ENCODE assay signal across 8 mouse cellular contexts in the genomic region with DNA sequence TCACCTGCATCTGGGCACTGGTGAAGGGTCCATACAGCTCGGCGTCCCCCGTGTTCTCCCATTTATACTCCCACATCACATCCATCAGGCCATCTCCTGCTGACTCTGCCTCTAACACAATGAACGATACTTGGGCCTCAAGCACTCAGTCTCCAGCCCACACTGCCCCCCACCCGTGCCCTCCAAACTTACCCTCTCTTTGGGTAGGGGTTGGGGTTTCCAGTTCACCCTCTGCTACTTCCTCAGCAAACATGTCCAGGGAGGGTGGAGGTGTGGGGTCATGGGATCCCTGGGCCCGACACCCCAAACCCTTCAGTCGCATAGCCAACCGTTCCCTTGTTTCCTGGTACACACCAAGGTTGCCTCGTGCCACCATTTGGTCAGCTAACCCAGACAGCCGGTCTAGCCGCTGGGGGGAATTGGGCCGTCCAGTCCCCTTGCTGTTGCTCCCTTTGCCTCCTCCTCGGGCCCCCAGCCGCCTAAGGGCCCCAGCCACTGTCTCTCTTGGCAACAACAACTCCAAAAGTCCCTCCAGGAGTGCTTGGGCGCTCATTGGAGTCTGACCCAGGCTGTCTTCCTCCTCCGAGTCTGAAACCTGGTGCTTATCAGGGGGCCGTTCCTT. TPM values are rescaled to one million over a fixed set of nuclear protein-coding genes. Genes with fewer than 3 reads are reported as not detected.
A peak's percentile ranks its signal among the peaks of the same experiment; 100 is the strongest.
DNase-seq lines count a peak whose midpoint lies in the region; ATAC-seq and TF ChIP-seq lines count a peak whose summit lies in the region.

No protein-coding gene starts in this region.

- WGBS in forebrain, embryonic 12.5 days, result 96% methylated on average over 17 of the region's 17 CpGs
- 95% methylated on average over 17 of the region's 17 CpGs for WGBS in forebrain, embryonic 16.5 days
- 88% methylated on average over 17 of the region's 17 CpGs for WGBS in neural tube, embryonic 11.5 days
- WGBS in limb, embryonic 14.5 days, result 93% methylated on average over 17 of the region's 17 CpGs
- WGBS in stomach, embryonic 15.5 days, result 90% methylated on average over 17 of the region's 17 CpGs

- H3K27ac ChIP-seq in forebrain, embryonic 12.5 days, result no peak overlapping the region
- no peak overlapping the region for H3K27ac ChIP-seq in forebrain, embryonic 16.5 days (ENCODE audit: low read length)
- H3K27ac ChIP-seq in neural tube, embryonic 11.5 days (ENCODE audit: low read depth, low read length), result no peak overlapping the region
- H3K27ac ChIP-seq in limb, embryonic 14.5 days (replicated peaks; ENCODE audit: low read depth, low read length), result no peak overlapping the region
- no peak overlapping the region for H3K27ac ChIP-seq in stomach, embryonic 15.5 days

- H3K36me3 ChIP-seq in forebrain, embryonic 12.5 days (replicated peaks), result peaks cover 64% of the 10 kb centered on the region
- peaks cover 40% of the 10 kb centered on the region for H3K36me3 ChIP-seq in forebrain, embryonic 16.5 days (ENCODE audit: control insufficient read depth, insufficient read depth)
- peaks cover 21% of the 10 kb centered on the region for H3K36me3 ChIP-seq in neural tube, embryonic 11.5 days (ENCODE audit: control insufficient read depth, insufficient read depth, low read length)
- peaks cover 62% of the 10 kb centered on the region for H3K36me3 ChIP-seq in limb, embryonic 14.5 days (ENCODE audit: control insufficient read depth, insufficient read depth, low read length)
- H3K36me3 ChIP-seq in stomach, embryonic 15.5 days, result peaks cover 44% of the 10 kb centered on the region

- peak overlapping the region; percentile 87 for H3K4me2 ChIP-seq in forebrain, embryonic 12.5 days
- H3K4me2 ChIP-seq in forebrain, embryonic 16.5 days (ENCODE audit: low read length), result no peak overlapping the region
- no peak overlapping the region for H3K4me2 ChIP-seq in neural tube, embryonic 11.5 days (ENCODE audit: low read depth)
- H3K4me2 ChIP-seq in limb, embryonic 14.5 days (replicated peaks; ENCODE audit: low read depth, low read length, severe bottlenecking), result peak overlapping the region; percentile 61; the same call in 1 of the 2 replicates
- H3K4me2 ChIP-seq in stomach, embryonic 15.5 days, result peak overlapping the region; percentile 79; the same call in 1 of the 2 replicates

- DNase-seq in neural tube, embryonic 11.5 days (ENCODE audit: low spot score), result no peak
- no peak for DNase-seq in neural tube, embryonic 10.5 days (ENCODE audit: extremely low spot score, low spot score)
- DNase-seq in limb, embryonic 14.5 days (ENCODE audit: low spot score), result no peak
- DNase-seq in adrenal gland, adult 2 months, result no peak

- no peak for ATAC-seq in forebrain, embryonic 12.5 days (ENCODE audit: low FRiP score)
- ATAC-seq in forebrain, embryonic 16.5 days, result no peak
- ATAC-seq in neural tube, embryonic 11.5 days (ENCODE audit: insufficient read depth, low FRiP score, low TSS enrichment), result no peak
- no peak for ATAC-seq in limb, embryonic 14.5 days (ENCODE audit: low FRiP score, low read depth)
- no peak for ATAC-seq in stomach, embryonic 15.5 days (ENCODE audit: insufficient read depth, low FRiP score, low read depth)
- ATAC-seq in activated CD4-positive, CD25-positive, alpha-beta regulatory T cell, adult 4 months, result no peak

- TF ChIP-seq POLR2A in limb, embryonic 14.5 days (IDR thresholded peaks at IDR 0.05; ENCODE audit: borderline replicate concordance, extremely low read depth, insufficient read depth, insufficient read length), result no peak

- H3K9ac ChIP-seq in forebrain, embryonic 12.5 days, result 0 out of 2 replicates have a peak overlapping the region, but pooled peaks have one; percentile 83
- no peak overlapping the region for H3K9ac ChIP-seq in forebrain, embryonic 16.5 days (replicated peaks; ENCODE audit: low read depth, low read length)
- no peak overlapping the region; the same call in 1 of the 2 replicates for H3K9ac ChIP-seq in neural tube, embryonic 11.5 days (ENCODE audit: low read length)
- H3K9ac ChIP-seq in limb, embryonic 14.5 days (ENCODE audit: low read depth, low read length, severe bottlenecking), result peak overlapping the region; percentile 65; the same call in 1 of the 2 replicates
- no peak overlapping the region for H3K9ac ChIP-seq in stomach, embryonic 15.5 days

- peak overlapping the region; percentile 76 for H3K4me3 ChIP-seq in forebrain, embryonic 12.5 days (replicated peaks)
- no peak overlapping the region for H3K4me3 ChIP-seq in forebrain, embryonic 16.5 days (replicated peaks; ENCODE audit: low read length)
- 0 out of 2 replicates have a peak overlapping the region, but pooled peaks have one; percentile 64 for H3K4me3 ChIP-seq in neural tube, embryonic 11.5 days (ENCODE audit: low read depth, low read length)
- 0 out of 2 replicates have a peak overlapping the region, but pooled peaks have one; percentile 59 for H3K4me3 ChIP-seq in limb, embryonic 14.5 days (replicated peaks; ENCODE audit: low read length)
- H3K4me3 ChIP-seq in stomach, embryonic 15.5 days (replicated peaks), result no peak overlapping the region

- H3K9me3 ChIP-seq in forebrain, embryonic 12.5 days, result no peaks in the 10 kb centered on the region
- no peaks in the 10 kb centered on the region for H3K9me3 ChIP-seq in forebrain, embryonic 16.5 days (ENCODE audit: control insufficient read depth, low read length)
- H3K9me3 ChIP-seq in neural tube, embryonic 11.5 days (ENCODE audit: control insufficient read depth, low read length), result no peaks in the 10 kb centered on the region
- H3K9me3 ChIP-seq in limb, embryonic 14.5 days (ENCODE audit: control insufficient read depth, low read length), result no peaks in the 10 kb centered on the region
- no peaks in the 10 kb centered on the region for H3K9me3 ChIP-seq in stomach, embryonic 15.5 days

- H3K27me3 ChIP-seq in forebrain, embryonic 12.5 days, result no peaks in the 10 kb centered on the region
- no peaks in the 10 kb centered on the region for H3K27me3 ChIP-seq in forebrain, embryonic 16.5 days (replicated peaks; ENCODE audit: control insufficient read depth, insufficient read depth, low read length)
- H3K27me3 ChIP-seq in neural tube, embryonic 11.5 days (ENCODE audit: control insufficient read depth, insufficient read depth, low read length), result no peaks in the 10 kb centered on the region
- no peaks in the 10 kb centered on the region for H3K27me3 ChIP-seq in limb, embryonic 14.5 days (ENCODE audit: control insufficient read depth, insufficient read depth, low read length)
- no peaks in the 10 kb centered on the region for H3K27me3 ChIP-seq in stomach, embryonic 15.5 days (replicated peaks)

- H3K4me1 ChIP-seq in forebrain, embryonic 12.5 days, result peaks cover 22% of the 10 kb centered on the region
- H3K4me1 ChIP-seq in forebrain, embryonic 16.5 days (replicated peaks; ENCODE audit: control insufficient read depth, insufficient read depth, low read length), result peaks cover 21% of the 10 kb centered on the region
- H3K4me1 ChIP-seq in neural tube, embryonic 11.5 days (ENCODE audit: control insufficient read depth, insufficient read depth, low read length), result peaks cover 10% of the 10 kb centered on the region
- H3K4me1 ChIP-seq in limb, embryonic 14.5 days (ENCODE audit: control insufficient read depth, insufficient read depth, low read length), result peaks cover 14% of the 10 kb centered on the region; the same call in 1 of the 2 replicates
- H3K4me1 ChIP-seq in stomach, embryonic 15.5 days, result peaks cover 20% of the 10 kb centered on the region

RNA-seq across cellular contexts. Expression of gene Cd2bp2, which starts 1.7 kb away (rescaled TPM):
- 104 and 108 TPM in 2 replicates for polyA plus RNA-seq in forebrain, embryonic 12.5 days (2016; fragmentation: Nextera tagmentation; extraction: Ambion mirVana)
- polyA plus RNA-seq in forebrain, embryonic 16.5 days (2015; fragmentation: Nextera tagmentation; extraction: Ambion mirVana), result 88.2 and 91.0 TPM in 2 replicates
- 91.6 and 92.0 TPM in 2 replicates for polyA plus RNA-seq in neural tube, embryonic 11.5 days (2014; fragmentation: Nextera tagmentation; extraction: Ambion mirVana)
- 84.2 and 110 TPM in 2 replicates for polyA plus RNA-seq in limb, embryonic 14.5 days (2012; rRNA removed)
- polyA plus RNA-seq in limb, embryonic 14.5 days (2014; fragmentation: Nextera tagmentation; extraction: Ambion mirVana), result 54.2 and 61.0 TPM in 2 replicates
- 44.1 and 46.6 TPM in 2 replicates for polyA plus RNA-seq in stomach, embryonic 15.5 days (2015; fragmentation: Nextera tagmentation; extraction: Ambion mirVana)
- total RNA-seq in adrenal gland, adult 2 months (2021), result 10 to 100 TPM; 37.6 to 67.6 TPM
- 12.7 and 13.8 TPM in 2 replicates for polyA plus RNA-seq in adrenal gland, adult 2 months (2012; rRNA removed)
- polyA plus RNA-seq in activated CD4-positive, CD25-positive, alpha-beta regulatory T cell, adult 4 months (2017; shearing (Covaris generic)), result 10 to 100 TPM; 38.9 to 50.5 TPM

RNA-seq across cellular contexts. Expression of gene Tbc1d10b, which starts 14.1 kb away (rescaled TPM):
- 30.8 and 34.3 TPM in 2 replicates for polyA plus RNA-seq in forebrain, embryonic 12.5 days (2016; fragmentation: Nextera tagmentation; extraction: Ambion mirVana)
- polyA plus RNA-seq in forebrain, embryonic 16.5 days (2015; fragmentation: Nextera tagmentation; extraction: Ambion mirVana), result 24.9 and 31.0 TPM in 2 replicates
- 23.9 and 28.8 TPM in 2 replicates for polyA plus RNA-seq in neural tube, embryonic 11.5 days (2014; fragmentation: Nextera tagmentation; extraction: Ambion mirVana)
- polyA plus RNA-seq in limb, embryonic 14.5 days (2012; rRNA removed), result 40.8 and 46.8 TPM in 2 replicates
- 27.1 and 29.3 TPM in 2 replicates for polyA plus RNA-seq in limb, embryonic 14.5 days (2014; fragmentation: Nextera tagmentation; extraction: Ambion mirVana)
- polyA plus RNA-seq in stomach, embryonic 15.5 days (2015; fragmentation: Nextera tagmentation; extraction: Ambion mirVana), result 24.3 and 24.4 TPM in 2 replicates
- total RNA-seq in adrenal gland, adult 2 months (2021), result 10 to 100 TPM; 36.0 to 43.6 TPM
- 31.5 and 35.1 TPM in 2 replicates for polyA plus RNA-seq in adrenal gland, adult 2 months (2012; rRNA removed)
- polyA plus RNA-seq in activated CD4-positive, CD25-positive, alpha-beta regulatory T cell, adult 4 months (2017; shearing (Covaris generic)), result 10 to 100 TPM; 13.6 to 18.9 TPM

RNA-seq across cellular contexts. Expression of gene Mylpf, which starts 14.6 kb away (rescaled TPM):
- 9.2 and 10.1 TPM in 2 replicates for polyA plus RNA-seq in forebrain, embryonic 12.5 days (2016; fragmentation: Nextera tagmentation; extraction: Ambion mirVana)
- polyA plus RNA-seq in forebrain, embryonic 16.5 days (2015; fragmentation: Nextera tagmentation; extraction: Ambion mirVana), result 4.1 and 8.3 TPM in 2 replicates
- 87.1 and 113 TPM in 2 replicates for polyA plus RNA-seq in neural tube, embryonic 11.5 days (2014; fragmentation: Nextera tagmentation; extraction: Ambion mirVana)
- 555 and 1,104 TPM in 2 replicates for polyA plus RNA-seq in limb, embryonic 14.5 days (2012; rRNA removed)
- polyA plus RNA-seq in limb, embryonic 14.5 days (2014; fragmentation: Nextera tagmentation; extraction: Ambion mirVana), result 413 and 609 TPM in 2 replicates
- polyA plus RNA-seq in stomach, embryonic 15.5 days (2015; fragmentation: Nextera tagmentation; extraction: Ambion mirVana), result 18.6 and 31.0 TPM in 2 replicates
- total RNA-seq in adrenal gland, adult 2 months (2021), result 1 to 10 TPM; 2.2 to 2.3 TPM
- not detected in 2 replicates for polyA plus RNA-seq in adrenal gland, adult 2 months (2012; rRNA removed)
- 10 to 100 TPM; 26.7 to 30.7 TPM for polyA plus RNA-seq in activated CD4-positive, CD25-positive, alpha-beta regulatory T cell, adult 4 months (2017; shearing (Covaris generic))

RNA-seq across cellular contexts. Expression of gene Zfp553, which starts 38.7 kb away (rescaled TPM):
- polyA plus RNA-seq in forebrain, embryonic 12.5 days (2016; fragmentation: Nextera tagmentation; extraction: Ambion mirVana), result 77.6 and 80.2 TPM in 2 replicates
- 66.1 and 69.3 TPM in 2 replicates for polyA plus RNA-seq in forebrain, embryonic 16.5 days (2015; fragmentation: Nextera tagmentation; extraction: Ambion mirVana)
- polyA plus RNA-seq in neural tube, embryonic 11.5 days (2014; fragmentation: Nextera tagmentation; extraction: Ambion mirVana), result 28.7 and 31.4 TPM in 2 replicates
- polyA plus RNA-seq in limb, embryonic 14.5 days (2012; rRNA removed), result 22.5 and 24.9 TPM in 2 replicates
- 19.4 and 20.1 TPM in 2 replicates for polyA plus RNA-seq in limb, embryonic 14.5 days (2014; fragmentation: Nextera tagmentation; extraction: Ambion mirVana)
- polyA plus RNA-seq in stomach, embryonic 15.5 days (2015; fragmentation: Nextera tagmentation; extraction: Ambion mirVana), result 33.9 and 34.8 TPM in 2 replicates
- total RNA-seq in adrenal gland, adult 2 months (2021), result 10 to 100 TPM; 11.7 to 12.7 TPM
- 18.3 and 20.5 TPM in 2 replicates for polyA plus RNA-seq in adrenal gland, adult 2 months (2012; rRNA removed)
- 1 to 10 TPM; 4.1 to 8.0 TPM for polyA plus RNA-seq in activated CD4-positive, CD25-positive, alpha-beta regulatory T cell, adult 4 months (2017; shearing (Covaris generic))

RNA-seq across cellular contexts. Expression of gene Sept1, which starts 38.8 kb away (rescaled TPM):
- polyA plus RNA-seq in forebrain, embryonic 12.5 days (2016; fragmentation: Nextera tagmentation; extraction: Ambion mirVana), result 42.6 and 43.4 TPM in 2 replicates
- 18.8 and 26.5 TPM in 2 replicates for polyA plus RNA-seq in forebrain, embryonic 16.5 days (2015; fragmentation: Nextera tagmentation; extraction: Ambion mirVana)
- polyA plus RNA-seq in neural tube, embryonic 11.5 days (2014; fragmentation: Nextera tagmentation; extraction: Ambion mirVana), result 19.6 and 22.0 TPM in 2 replicates
- 14.9 and 22.2 TPM in 2 replicates for polyA plus RNA-seq in limb, embryonic 14.5 days (2012; rRNA removed)
- polyA plus RNA-seq in limb, embryonic 14.5 days (2014; fragmentation: Nextera tagmentation; extraction: Ambion mirVana), result 15.3 and 18.6 TPM in 2 replicates
- polyA plus RNA-seq in stomach, embryonic 15.5 days (2015; fragmentation: Nextera tagmentation; extraction: Ambion mirVana), result 17.7 and 19.2 TPM in 2 replicates
- total RNA-seq in adrenal gland, adult 2 months (2021), result 10 to 100 TPM in 1 of 2 experiments, 1 to 10 TPM in 1; 7.1 to 11.4 TPM
- polyA plus RNA-seq in adrenal gland, adult 2 months (2012; rRNA removed), result 8.6 and 10.9 TPM in 2 replicates
- 100 to 1,000 TPM; 811 to 836 TPM for polyA plus RNA-seq in activated CD4-positive, CD25-positive, alpha-beta regulatory T cell, adult 4 months (2017; shearing (Covaris generic))

Comparison
In these comparisons a context has a peak if more than half of its experiments do, and no peak if none do; other contexts are left out.
1. H3K4me2 ChIP-seq: peak in forebrain, embryonic 12.5 days (single experiment), limb, embryonic 14.5 days (single experiment) and stomach, embryonic 15.5 days (single experiment); none in forebrain, embryonic 16.5 days (single experiment) and neural tube, embryonic 11.5 days (single experiment).
2. H3K4me3 ChIP-seq: peak in forebrain, embryonic 12.5 days (single experiment), neural tube, embryonic 11.5 days (single experiment) and limb, embryonic 14.5 days (single experiment); none in forebrain, embryonic 16.5 days (single experiment) and stomach, embryonic 15.5 days (single experiment).
3. H3K9ac ChIP-seq: peak in forebrain, embryonic 12.5 days (single experiment) and limb, embryonic 14.5 days (single experiment); none in forebrain, embryonic 16.5 days (single experiment), neural tube, embryonic 11.5 days (single experiment) and stomach, embryonic 15.5 days (single experiment).